Mouse (Mus musculus) limb, embryonic 10.5 days (tissue): ENCODE results near the gene Rabep2. TPM values are rescaled to one million over a fixed set of nuclear protein-coding genes. Genes with fewer than 3 reads are reported as not detected.

Source experiments
- DNase-seq: peaks from one replicate; pipeline ENCODE4 v3.0.0-alpha.2; 2017; ENCODE audit warnings: low spot score
- H3K27ac ChIP-seq: fragments of 300-500 bp; sonication (generic); 2 replicates; pipeline ENCODE4 v1.5.1; 2016; ENCODE audit warnings: mild to moderate bottlenecking
- H3K27me3 ChIP-seq: fragments of 300-500 bp; sonication (generic); 2 replicates; pipeline ENCODE4 v1.6.1; 2016; ENCODE audit warnings: low read depth, mild to moderate bottlenecking; ENCODE audit not compliant: poor library complexity, severe bottlenecking
- H3K36me3 ChIP-seq: fragments of 300-500 bp; sonication (generic); 2 replicates; pipeline ENCODE4 v1.6.1; 2016; ENCODE audit warnings: mild to moderate bottlenecking, moderate library complexity
- H3K4me1 ChIP-seq: fragments of 300-500 bp; sonication (generic); 2 replicates; pipeline ENCODE4 v1.6.1; 2016
- H3K4me3 ChIP-seq: fragments of 300-500 bp; sonication (generic); 2 replicates; pipeline ENCODE4 v1.5.1; 2016; ENCODE audit warnings: mild to moderate bottlenecking, moderate library complexity
- H3K9me3 ChIP-seq: fragments of 300-500 bp; sonication (generic); replicated peaks from 2 replicates; pipeline ENCODE4 v1.6.1; 2016; ENCODE audit warnings: mild to moderate bottlenecking
- WGBS: fragments of 180-500 bp; shearing (Covaris S2); methylation state at CpG from one replicate; pipeline ENCODE4 v1.1.7; 2016; 5-methylcytosine and 5-hydroxymethylcytosine counted together
- polyA plus RNA-seq: library from polyadenylated mRNA; unstranded; fragments of >200 nt; fragmentation: Nextera tagmentation; extraction: Ambion mirVana; gene quantifications from 2 replicates; pipeline ENCODE4 v1.2.1, GENCODE M21; 2016

Gene Rabep2
- polyA plus RNA-seq, 1 experiment from 2014 or later, result 36.9 TPM

GRCm38 (mm10) chr7:126416615-126417014 lies 11.9 kb upstream of the Rabep2 start:
- no peak overlapping the region for H3K27ac ChIP-seq

GRCm38 (mm10) chr7:126417045-126417444 lies 11.5 kb upstream of the Rabep2 start:
- DNase-seq, result no peak
- Histone ChIP-seq H3K9me3 (no peaks in the 10 kb centered on the region), H3K27me3 (no peaks in the 10 kb centered on the region), H3K4me1 (peaks cover 15% of the 10 kb centered on the region; the same call in 1 of the 2 replicates), H3K27ac (no peak overlapping the region), H3K4me3 (no peak overlapping the region), H3K36me3 (no peaks in the 10 kb centered on the region)
- WGBS, result 66% methylated on average over 8 of the region's 8 CpGs

More at GRCm38 (mm10) chr7:126416615-126417014, 11.9 kb upstream of the Rabep2 start:
- H3K9me3 ChIP-seq, result no peaks in the 10 kb centered on the region
- 64% methylated on average over 2 of the region's 2 CpGs for whole genome bisulfite sequencing
- no peaks in the 10 kb centered on the region for H3K27me3 ChIP-seq
- no peaks in the 10 kb centered on the region for H3K36me3 ChIP-seq
- no peak overlapping the region for H3K4me3 ChIP-seq
- peaks cover 15% of the 10 kb centered on the region; the same call in 1 of the 2 replicates for H3K4me1 ChIP-seq
- no peak for DNase-seq

- no peaks in the 10 kb centered on the region for H3K36me3 ChIP-seq
- H3K27me3 ChIP-seq, result no peaks in the 10 kb centered on the region
- H3K9me3 ChIP-seq, result no peaks in the 10 kb centered on the region
- H3K27ac ChIP-seq, result no peak overlapping the region
- 95% methylated on average over 4 of the region's 4 CpGs for WGBS
- H3K4me1 ChIP-seq, result peaks cover 15% of the 10 kb centered on the region; the same call in 1 of the 2 replicates
- H3K4me3 ChIP-seq, result no peak overlapping the region
- DNase-seq, result no peak
These were observed 11.0 kb upstream of the Rabep2 start for GRCm38 (mm10) chr7:126417606-126418005.

- no peaks in the 10 kb centered on the region for H3K36me3 ChIP-seq
- DNase-seq, result no peak
- H3K4me1 ChIP-seq, result peaks cover 15% of the 10 kb centered on the region; the same call in 1 of the 2 replicates
- no peak overlapping the region for H3K4me3 ChIP-seq
- 85% methylated on average over 3 of the region's 3 CpGs for WGBS
- no peak overlapping the region for H3K27ac ChIP-seq
- H3K9me3 ChIP-seq, result no peaks in the 10 kb centered on the region
- no peaks in the 10 kb centered on the region for H3K27me3 ChIP-seq
These were observed 10.1 kb upstream of the Rabep2 start for GRCm38 (mm10) chr7:126418496-126418895.

- WGBS, result 90% methylated on average over 5 of the region's 5 CpGs
- no peaks in the 10 kb centered on the region for H3K36me3 ChIP-seq
- H3K4me3 ChIP-seq, result no peak overlapping the region
- DNase-seq, result no peak
- H3K27me3 ChIP-seq, result no peaks in the 10 kb centered on the region
- no peaks in the 10 kb centered on the region for H3K9me3 ChIP-seq
- H3K4me1 ChIP-seq, result peaks cover 10% of the 10 kb centered on the region; the same call in 1 of the 2 replicates
- no peak overlapping the region for H3K27ac ChIP-seq
These were observed 6.8 kb upstream of the Rabep2 start for GRCm38 (mm10) chr7:126421756-126422155.

- Histone ChIP-seq H3K27ac (no peak overlapping the region), H3K4me3 (no peak overlapping the region), H3K36me3 (no peaks in the 10 kb centered on the region), H3K9me3 (no peaks in the 10 kb centered on the region), H3K4me1 (peaks cover 14% of the 10 kb centered on the region), H3K27me3 (no peaks in the 10 kb centered on the region)
- WGBS, result 81% methylated on average over 6 of the region's 6 CpGs
- DNase-seq, result no peak
These were observed 4.4 kb upstream of the Rabep2 start for GRCm38 (mm10) chr7:126424161-126424560.

GRCm38 (mm10) chr7:126427323-126427860 lies 1.2 kb upstream of the Rabep2 start:
- H3K4me1 ChIP-seq, result peaks cover 24% of the 10 kb centered on the region
- H3K9me3 ChIP-seq, result no peaks in the 10 kb centered on the region
- no peak overlapping the region for H3K27ac ChIP-seq
- H3K4me3 ChIP-seq, result peak overlapping the region; percentile 82; the same call in 1 of the 2 replicates
- DNase-seq, result no peak
- no peaks in the 10 kb centered on the region for H3K27me3 ChIP-seq
- peaks cover 10% of the 10 kb centered on the region for H3K36me3 ChIP-seq
- WGBS, result 42% methylated on average over 12 of the region's 13 CpGs

GRCm38 (mm10) chr7:126428154-126428553 lies 405 bp upstream of the Rabep2 start:
- Histone ChIP-seq H3K27ac (peak overlapping the region; percentile 97), H3K9me3 (no peaks in the 10 kb centered on the region), H3K36me3 (peaks cover 14% of the 10 kb centered on the region), H3K4me3 (peak overlapping the region; percentile 82), H3K27me3 (no peaks in the 10 kb centered on the region), H3K4me1 (peaks cover 24% of the 10 kb centered on the region)
- 17% methylated on average over 4 of the region's 4 CpGs for WGBS
- DNase-seq, result peak; percentile 33

- H3K27ac ChIP-seq, result peak overlapping the region; percentile 97
- H3K9me3 ChIP-seq, result no peaks in the 10 kb centered on the region
- WGBS, result 38% methylated on average over 15 of the region's 15 CpGs
- H3K27me3 ChIP-seq, result no peaks in the 10 kb centered on the region
- peaks cover 23% of the 10 kb centered on the region for H3K36me3 ChIP-seq
- H3K4me1 ChIP-seq, result peaks cover 24% of the 10 kb centered on the region
- H3K4me3 ChIP-seq, result peak overlapping the region; percentile 82
- DNase-seq, result no peak
These were observed 942 bp downstream of the Rabep2 start for GRCm38 (mm10) chr7:126429503-126429898.

- DNase-seq, result no peak
These were observed 1.6 kb downstream of the Rabep2 start for GRCm38 (mm10) chr7:126430167-126430566.

GRCm38 (mm10) chr7:126434726-126435125 lies 6.2 kb downstream of the Rabep2 start:
- H3K9me3 ChIP-seq, result no peaks in the 10 kb centered on the region
- H3K4me1 ChIP-seq, result peaks cover 5% of the 10 kb centered on the region
- H3K36me3 ChIP-seq, result peaks cover 37% of the 10 kb centered on the region
- WGBS, result 89% methylated on average over 7 of the region's 7 CpGs
- H3K4me3 ChIP-seq, result no peak overlapping the region
- no peak overlapping the region for H3K27ac ChIP-seq
- H3K27me3 ChIP-seq, result no peaks in the 10 kb centered on the region
- DNase-seq, result no peak

More at GRCm38 (mm10) chr7:126430167-126430566, 1.6 kb downstream of the Rabep2 start:
- no peaks in the 10 kb centered on the region for H3K27me3 ChIP-seq
- H3K4me3 ChIP-seq, result no peak overlapping the region
- H3K36me3 ChIP-seq, result peaks cover 27% of the 10 kb centered on the region
- peaks cover 24% of the 10 kb centered on the region for H3K4me1 ChIP-seq
- H3K27ac ChIP-seq, result no peak overlapping the region
- no peaks in the 10 kb centered on the region for H3K9me3 ChIP-seq

- H3K27me3 ChIP-seq, result no peaks in the 10 kb centered on the region
- no peak overlapping the region for H3K27ac ChIP-seq
- H3K4me3 ChIP-seq, result no peak overlapping the region
- DNase-seq, result no peak
- peaks cover 46% of the 10 kb centered on the region for H3K36me3 ChIP-seq
- WGBS, result 84% methylated on average over 3 of the region's 3 CpGs
- H3K9me3 ChIP-seq, result no peaks in the 10 kb centered on the region
- H3K4me1 ChIP-seq, result no peaks in the 10 kb centered on the region
These were observed 7.2 kb downstream of the Rabep2 start for GRCm38 (mm10) chr7:126435801-126436200.

- WGBS, result 24% methylated on average over 8 of the region's 8 CpGs
- H3K4me1 ChIP-seq, result no peaks in the 10 kb centered on the region
- H3K9me3 ChIP-seq, result no peaks in the 10 kb centered on the region
- H3K36me3 ChIP-seq, result peaks cover 49% of the 10 kb centered on the region
- no peak overlapping the region for H3K27ac ChIP-seq
- H3K27me3 ChIP-seq, result no peaks in the 10 kb centered on the region
- H3K4me3 ChIP-seq, result no peak overlapping the region
- peak; percentile 82 for DNase-seq
These were observed 8.3 kb downstream of the Rabep2 start for GRCm38 (mm10) chr7:126436851-126437250.

- Histone ChIP-seq H3K36me3 (peaks cover 50% of the 10 kb centered on the region), H3K4me3 (no peak overlapping the region), H3K27ac (no peak overlapping the region), H3K27me3 (no peaks in the 10 kb centered on the region), H3K9me3 (no peaks in the 10 kb centered on the region), H3K4me1 (no peaks in the 10 kb centered on the region)
- no peak for DNase-seq
- WGBS, result 86% methylated on average over 9 of the region's 9 CpGs
These were observed 11.6 kb downstream of the Rabep2 start for GRCm38 (mm10) chr7:126440134-126440533.
